8 mouse cellular contexts compared by ENCODE assay signal in genomic region chr4:118620967-118621320, GRCm38 (mm10). TPM values are rescaled to one million over a fixed set of nuclear protein-coding genes. Genes with fewer than 3 reads are reported as not detected.
A peak's percentile ranks its signal among the peaks of the same experiment; 100 is the strongest.
DNase-seq lines count a peak whose midpoint lies in the region; ATAC-seq and TF ChIP-seq lines count a peak whose summit lies in the region.

No protein-coding gene starts in this region.

- 0 out of 2 replicates have a peak, but pooled peaks cover 6% of the 10 kb centered on the region for H3K4me1 ChIP-seq in lung, postnatal 0 days (ENCODE audit: insufficient read depth, low read depth, low read length)
- peaks cover 8% of the 10 kb centered on the region for H3K4me1 ChIP-seq in embryonic facial prominence, embryonic 14.5 days (ENCODE audit: control insufficient read depth, insufficient read depth, low read length)
- H3K4me1 ChIP-seq in limb, embryonic 11.5 days (ENCODE audit: control insufficient read depth, insufficient read depth, low read length), result peaks cover 7% of the 10 kb centered on the region; the same call in 1 of the 2 replicates
- peaks cover 6% of the 10 kb centered on the region for H3K4me1 ChIP-seq in olfactory bulb, adult 2 months (ENCODE audit: control insufficient read depth, insufficient read depth, low read length)

- no peaks in the 10 kb centered on the region for H3K27me3 ChIP-seq in lung, postnatal 0 days (replicated peaks; ENCODE audit: insufficient read depth, low read length)
- H3K27me3 ChIP-seq in embryonic facial prominence, embryonic 14.5 days (replicated peaks; ENCODE audit: control insufficient read depth, insufficient read depth, low read length), result no peaks in the 10 kb centered on the region
- no peaks in the 10 kb centered on the region for H3K27me3 ChIP-seq in limb, embryonic 11.5 days (ENCODE audit: control insufficient read depth, insufficient read depth, low read length)

- H3K36me3 ChIP-seq in lung, postnatal 0 days (ENCODE audit: insufficient read depth, low read length), result peaks cover 23% of the 10 kb centered on the region; the same call in 1 of the 2 replicates
- peaks cover 30% of the 10 kb centered on the region for H3K36me3 ChIP-seq in embryonic facial prominence, embryonic 14.5 days (ENCODE audit: control insufficient read depth, insufficient read depth, low read length)
- peaks cover 10% of the 10 kb centered on the region; the same call in 1 of the 2 replicates for H3K36me3 ChIP-seq in limb, embryonic 11.5 days (ENCODE audit: control insufficient read depth, insufficient read depth, low read length)

- peak overlapping the region; percentile 20; the same call in 1 of the 2 replicates for H3K27ac ChIP-seq in lung, postnatal 0 days (ENCODE audit: low read length)
- H3K27ac ChIP-seq in embryonic facial prominence, embryonic 14.5 days (replicated peaks; ENCODE audit: low read depth, low read length), result peak overlapping the region; percentile 12; the same call in 1 of the 2 replicates
- no peak overlapping the region for H3K27ac ChIP-seq in limb, embryonic 11.5 days (replicated peaks; ENCODE audit: low read depth, low read length)
- H3K27ac ChIP-seq in olfactory bulb, adult 2 months (ENCODE audit: insufficient read depth, low read depth, low read length), result no peak overlapping the region

- H3K4me2 ChIP-seq in lung, postnatal 0 days (replicated peaks; ENCODE audit: low read depth, low read length), result peak overlapping the region; percentile 78
- peak overlapping the region; percentile 93 for H3K4me2 ChIP-seq in embryonic facial prominence, embryonic 14.5 days (ENCODE audit: low read depth, low read length)
- H3K4me2 ChIP-seq in limb, embryonic 11.5 days (ENCODE audit: low read depth, severe bottlenecking), result peak overlapping the region; percentile 87

- no peak for TF ChIP-seq CTCF in lung, postnatal 0 days (IDR thresholded peaks at IDR 0.05)
- no peak for TF ChIP-seq CTCF in olfactory bulb, adult 2 months (IDR thresholded peaks at IDR 0.05; ENCODE audit: insufficient read depth, low read depth, low read length)

- no peaks in the 10 kb centered on the region for H3K9me3 ChIP-seq in lung, postnatal 0 days (ENCODE audit: low read length)
- peaks cover 9% of the 10 kb centered on the region for H3K9me3 ChIP-seq in embryonic facial prominence, embryonic 14.5 days (ENCODE audit: control insufficient read depth, low read length)
- H3K9me3 ChIP-seq in limb, embryonic 11.5 days (ENCODE audit: control insufficient read depth, low read length), result 0 out of 2 replicates have a peak, but pooled peaks cover 2% of the 10 kb centered on the region

- no peak for DNase-seq in lung, postnatal 0 days (ENCODE audit: low spot score)
- no peak for DNase-seq in lung, postnatal 4 days
- peak; percentile 3 for DNase-seq in embryonic facial prominence, embryonic 14.5 days (ENCODE audit: low spot score)
- DNase-seq in limb, embryonic 11.5 days (ENCODE audit: low spot score), result no peak
- no peak for DNase-seq in gastrocnemius, postnatal 14 days
- DNase-seq in gastrocnemius, postnatal 10 days, result no peak
- no peak for DNase-seq in ovary, postnatal 14 days (ENCODE audit: low spot score)

- H3K9ac ChIP-seq in lung, postnatal 0 days (replicated peaks; ENCODE audit: low read depth), result peak overlapping the region; percentile 55
- H3K9ac ChIP-seq in embryonic facial prominence, embryonic 14.5 days (ENCODE audit: low read depth, low read length), result peak overlapping the region; percentile 76
- H3K9ac ChIP-seq in limb, embryonic 11.5 days (ENCODE audit: low read length), result peak overlapping the region; percentile 71

- WGBS in lung, postnatal 0 days, result under 1% methylated on average over 23 of the region's 23 CpGs
- 0% methylated on average over 17 of the region's 23 CpGs for WGBS in embryonic facial prominence, embryonic 14.5 days
- WGBS in limb, embryonic 11.5 days, result 1% methylated on average over 23 of the region's 23 CpGs
- WGBS in olfactory bulb, adult 2 months, result under 1% methylated on average over 23 of the region's 23 CpGs

- intact Hi-C loops in gastrocnemius, postnatal 14 days (cut with DNase I; ENCODE audit: low total_unique reads), result no loop called here

- no peak; the same call in none of the 2 replicates for ATAC-seq in lung, postnatal 0 days
- ATAC-seq in embryonic facial prominence, embryonic 14.5 days (ENCODE audit: low read depth), result peak; percentile 30; the same call in 1 of the 2 replicates
- ATAC-seq in limb, embryonic 11.5 days (ENCODE audit: insufficient number of reproducible peaks, low FRiP score, low TSS enrichment, low read depth), result 0 out of 2 replicates have a peak, but pooled peaks have one; percentile 29

- TF ChIP-seq POLR2A in olfactory bulb, adult 2 months (IDR thresholded peaks at IDR 0.05; ENCODE audit: insufficient read depth, low read depth, low read length), result no peak

- H3K4me3 ChIP-seq in lung, postnatal 0 days (ENCODE audit: low read depth, low read length), result peak overlapping the region; percentile 68
- H3K4me3 ChIP-seq in embryonic facial prominence, embryonic 14.5 days (ENCODE audit: low read depth, low read length), result peak overlapping the region; percentile 62
- H3K4me3 ChIP-seq in limb, embryonic 11.5 days (ENCODE audit: low read depth, low read length), result peak overlapping the region; percentile 78
- H3K4me3 ChIP-seq in olfactory bulb, adult 2 months (ENCODE audit: insufficient read depth, low read depth, low read length), result peak overlapping the region; percentile 83

- no peak for TF ChIP-seq EP300 in lung, postnatal 0 days (IDR thresholded peaks at IDR 0.05)

RNA-seq across cellular contexts. Expression of gene Ebna1bp2, which starts 0.3 kb away (rescaled TPM):
- polyA plus RNA-seq in lung, postnatal 0 days (2015; fragmentation: Nextera tagmentation; extraction: Ambion mirVana), result 85.5 and 87.8 TPM in 2 replicates
- polyA plus RNA-seq in embryonic facial prominence, embryonic 14.5 days (2014; fragmentation: Nextera tagmentation; extraction: Ambion mirVana), result 148 and 150 TPM in 2 replicates
- polyA plus RNA-seq in limb, embryonic 11.5 days (2014; fragmentation: Nextera tagmentation; extraction: Ambion mirVana), result 180 and 190 TPM in 2 replicates
- not detected in 2 replicates for polyA plus RNA-seq in olfactory bulb, adult 2 months (2012; ENCODE audit: insufficient read depth, insufficient read length, low replicate concordance, missing spikeins)
- 10 to 100 TPM; 30.1 to 33.5 TPM for total RNA-seq in gastrocnemius, postnatal 14 days (2021)
- total RNA-seq in gastrocnemius, postnatal 10 days (2021), result 10 to 100 TPM; 43.3 to 47.1 TPM

RNA-seq across cellular contexts. Expression of gene Cfap57, which starts 0.4 kb away (rescaled TPM):
- polyA plus RNA-seq in lung, postnatal 0 days (2015; fragmentation: Nextera tagmentation; extraction: Ambion mirVana), result 1.7 and 2.1 TPM in 2 replicates
- 0.38 and 1.4 TPM in 2 replicates for polyA plus RNA-seq in embryonic facial prominence, embryonic 14.5 days (2014; fragmentation: Nextera tagmentation; extraction: Ambion mirVana)
- polyA plus RNA-seq in limb, embryonic 11.5 days (2014; fragmentation: Nextera tagmentation; extraction: Ambion mirVana), result 0.40 and 0.45 TPM in 2 replicates
- not detected in 2 replicates for polyA plus RNA-seq in olfactory bulb, adult 2 months (2012; ENCODE audit: insufficient read depth, insufficient read length, low replicate concordance, missing spikeins)
- total RNA-seq in gastrocnemius, postnatal 14 days (2021), result not detected
- total RNA-seq in gastrocnemius, postnatal 10 days (2021), result not detected

RNA-seq across cellular contexts. Expression of gene Olfr62, which starts 37.8 kb away (rescaled TPM):
- polyA plus RNA-seq in lung, postnatal 0 days (2015; fragmentation: Nextera tagmentation; extraction: Ambion mirVana), result not detected in 2 replicates
- 0.13 and 0.22 TPM in 2 replicates for polyA plus RNA-seq in embryonic facial prominence, embryonic 14.5 days (2014; fragmentation: Nextera tagmentation; extraction: Ambion mirVana)
- polyA plus RNA-seq in limb, embryonic 11.5 days (2014; fragmentation: Nextera tagmentation; extraction: Ambion mirVana), result not detected in 2 replicates
- not detected in 2 replicates for polyA plus RNA-seq in olfactory bulb, adult 2 months (2012; ENCODE audit: insufficient read depth, insufficient read length, low replicate concordance, missing spikeins)
- total RNA-seq in gastrocnemius, postnatal 14 days (2021), result not detected
- not detected for total RNA-seq in gastrocnemius, postnatal 10 days (2021)

Comparison
In these comparisons a context has a peak if more than half of its experiments do, and no peak if none do; other contexts are left out.
1. H3K27ac ChIP-seq: peak in lung, postnatal 0 days (single experiment) and embryonic facial prominence, embryonic 14.5 days (single experiment); none in limb, embryonic 11.5 days (single experiment) and olfactory bulb, adult 2 months (single experiment).
2. RNA of gene Ebna1bp2, which starts 0.3 kb away (polyA plus RNA-seq): 180 to 190 TPM in limb, embryonic 11.5 days, 148 to 150 TPM in embryonic facial prominence, embryonic 14.5 days and 85.5 to 87.8 TPM in lung, postnatal 0 days; not detected in olfactory bulb, adult 2 months; every median in the first group is over 10 times any median in the second.
3. Peak in every context shown above with its lines, with median percentiles within 50 percentile points of each other: H3K4me2 ChIP-seq, H3K4me3 ChIP-seq and H3K9ac ChIP-seq.